26 mouse cellular contexts compared by ENCODE assay signal in the genomic region with DNA sequence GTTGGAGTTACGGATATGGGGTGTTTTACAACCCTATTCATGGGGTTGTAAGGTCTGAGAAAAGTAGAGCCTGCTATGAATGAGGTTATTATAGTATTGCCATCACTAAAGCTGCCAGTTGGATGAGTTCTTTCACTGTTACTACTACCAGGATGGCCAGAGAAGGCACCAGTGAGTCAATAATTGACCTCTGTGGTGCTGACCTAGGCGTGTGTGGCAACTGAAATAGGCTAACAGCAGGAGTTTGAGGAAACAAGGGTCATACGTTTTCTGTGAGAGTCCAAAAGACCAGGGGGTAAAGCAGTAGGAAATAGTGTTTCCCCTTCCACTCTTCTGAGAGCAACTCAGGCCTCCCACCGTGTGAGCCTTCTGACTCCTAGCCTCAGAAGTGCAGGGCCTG. TPM values are rescaled to one million over a fixed set of nuclear protein-coding genes. Genes with fewer than 3 reads are reported as not detected.
DNase-seq lines count a peak whose midpoint lies in the region; ATAC-seq and TF ChIP-seq lines count a peak whose summit lies in the region.
"Had no signal": no experiment of that assay in that cellular context is flagged by ENCODE, and none has a peak within 500 bp of the region (broad histone marks: within the 10 kb centered on the region; RNA-seq: fewer than 3 reads in every experiment).

No protein-coding gene starts in this region.

- H3K4me1 ChIP-seq in intestine, postnatal 0 days (replicated peaks; ENCODE audit: control insufficient read depth, insufficient read depth, low read length), result no peaks in the 10 kb centered on the region
- no peaks in the 10 kb centered on the region for H3K4me1 ChIP-seq in intestine, embryonic 15.5 days (replicated peaks)
- no peaks in the 10 kb centered on the region; the same call in 1 of the 2 replicates for H3K4me1 ChIP-seq in kidney, adult 2 months (ENCODE audit: control insufficient read depth, insufficient read depth, low read length)
- no peaks in the 10 kb centered on the region for H3K4me1 ChIP-seq in kidney, embryonic 15.5 days
- H3K4me1 ChIP-seq in forebrain, embryonic 15.5 days, result no peaks in the 10 kb centered on the region
- H3K4me1 ChIP-seq: embryonic facial prominence, embryonic 13.5 days; embryonic facial prominence, embryonic 15.5 days; forebrain, embryonic 10.5 days; forebrain, embryonic 12.5 days had no signal

- H3K9me3 ChIP-seq in intestine, postnatal 0 days (ENCODE audit: control insufficient read depth), result no peaks in the 10 kb centered on the region
- H3K9me3 ChIP-seq in intestine, embryonic 15.5 days, result no peaks in the 10 kb centered on the region
- H3K9me3 ChIP-seq in kidney, embryonic 15.5 days (replicated peaks), result no peaks in the 10 kb centered on the region
- H3K9me3 ChIP-seq in forebrain, embryonic 15.5 days, result no peaks in the 10 kb centered on the region
- H3K9me3 ChIP-seq: embryonic facial prominence, embryonic 13.5 days; embryonic facial prominence, embryonic 15.5 days; forebrain, embryonic 10.5 days; forebrain, embryonic 12.5 days had no signal

- no peak overlapping the region for H3K4me3 ChIP-seq in intestine, postnatal 0 days (ENCODE audit: low read depth, low read length)
- no peak overlapping the region for H3K4me3 ChIP-seq in intestine, embryonic 15.5 days (replicated peaks)
- H3K4me3 ChIP-seq in kidney, adult 2 months (ENCODE audit: insufficient read depth, low read depth, low read length), result no peak overlapping the region
- H3K4me3 ChIP-seq in kidney, embryonic 15.5 days (replicated peaks), result no peak overlapping the region
- H3K4me3 ChIP-seq in forebrain, embryonic 15.5 days, result no peak overlapping the region
- H3K4me3 ChIP-seq: embryonic facial prominence, embryonic 13.5 days; embryonic facial prominence, embryonic 15.5 days; erythroblast, embryonic 14.5 days; forebrain, embryonic 10.5 days; forebrain, embryonic 12.5 days had no signal

- no peaks in the 10 kb centered on the region for H3K36me3 ChIP-seq in intestine, postnatal 0 days (ENCODE audit: control insufficient read depth, insufficient read depth)
- H3K36me3 ChIP-seq in intestine, embryonic 15.5 days, result no peaks in the 10 kb centered on the region
- H3K36me3 ChIP-seq in kidney, adult 2 months (ENCODE audit: control insufficient read depth, insufficient read depth, low read length), result no peaks in the 10 kb centered on the region
- H3K36me3 ChIP-seq in kidney, embryonic 15.5 days, result no peaks in the 10 kb centered on the region
- H3K36me3 ChIP-seq in forebrain, embryonic 15.5 days, result no peaks in the 10 kb centered on the region
- H3K36me3 ChIP-seq: embryonic facial prominence, embryonic 13.5 days; embryonic facial prominence, embryonic 15.5 days; forebrain, embryonic 10.5 days; forebrain, embryonic 12.5 days had no signal

- H3K27ac ChIP-seq in intestine, postnatal 0 days (ENCODE audit: low read depth, low read length), result no peak overlapping the region
- no peak overlapping the region for H3K27ac ChIP-seq in intestine, embryonic 15.5 days
- H3K27ac ChIP-seq in kidney, adult 2 months (ENCODE audit: insufficient read depth, low read depth, low read length), result no peak overlapping the region
- H3K27ac ChIP-seq in kidney, embryonic 15.5 days, result no peak overlapping the region
- no peak overlapping the region for H3K27ac ChIP-seq in forebrain, embryonic 15.5 days (replicated peaks)
- H3K27ac ChIP-seq: embryonic facial prominence, embryonic 13.5 days; embryonic facial prominence, embryonic 15.5 days; forebrain, embryonic 10.5 days; forebrain, embryonic 12.5 days had no signal

- H3K4me2 ChIP-seq in intestine, postnatal 0 days (replicated peaks; ENCODE audit: low read depth), result no peak overlapping the region
- H3K4me2 ChIP-seq in intestine, embryonic 15.5 days (replicated peaks), result no peak overlapping the region
- no peak overlapping the region for H3K4me2 ChIP-seq in kidney, embryonic 15.5 days
- no peak overlapping the region for H3K4me2 ChIP-seq in forebrain, embryonic 15.5 days (replicated peaks)
- H3K4me2 ChIP-seq: embryonic facial prominence, embryonic 13.5 days; embryonic facial prominence, embryonic 15.5 days; forebrain, embryonic 12.5 days had no signal

- TF ChIP-seq POLR2A in kidney, adult 2 months (IDR thresholded peaks at IDR 0.05; ENCODE audit: low read depth, low read length), result no peak

- ATAC-seq in intestine, postnatal 0 days, result no peak
- no peak for ATAC-seq in intestine, embryonic 15.5 days
- no peak for ATAC-seq in kidney, embryonic 15.5 days (replicated peaks; ENCODE audit: low FRiP score)
- ATAC-seq in forebrain, embryonic 15.5 days (replicated peaks), result no peak
- ATAC-seq: forebrain, embryonic 14.5 days had no signal

- H3K9ac ChIP-seq in intestine, postnatal 0 days (ENCODE audit: low read depth, low read length), result no peak overlapping the region
- no peak overlapping the region for H3K9ac ChIP-seq in intestine, embryonic 15.5 days
- H3K9ac ChIP-seq in kidney, embryonic 15.5 days, result no peak overlapping the region
- no peak overlapping the region for H3K9ac ChIP-seq in forebrain, embryonic 15.5 days (replicated peaks)
- H3K9ac ChIP-seq: embryonic facial prominence, embryonic 13.5 days; embryonic facial prominence, embryonic 15.5 days; forebrain, embryonic 12.5 days had no signal

- DNase-seq in kidney, adult 2 months, result peak; percentile 36
- DNase-seq in kidney, postnatal 4 days, result no peak
- peak; percentile 35 for DNase-seq in kidney, adult 9 months
- peak; percentile 58 for DNase-seq in yolk sac, embryonic 10.5 days (ENCODE audit: low spot score)
- DNase-seq: adrenal gland, adult 2 months; adrenal gland, postnatal 10 days; adrenal gland, postnatal 25 days; cerebellum, adult 11 months; cerebellum, adult 18-20 months; cerebellum, adult 8-10 months; cerebellum, adult 9-11 months; cerebellum, postnatal 14 days; cerebellum, postnatal 36 days; embryo, embryonic 11 days had no signal

- TF ChIP-seq CTCF in intestine, postnatal 0 days (IDR thresholded peaks at IDR 0.05; ENCODE audit: low read depth), result peak; percentile 11; the same call in 1 of the 2 replicates
- no peak for TF ChIP-seq CTCF in kidney, adult 2 months (conservative IDR thresholded peaks at IDR 0.05; ENCODE audit: insufficient read depth, insufficient read length, low read depth, low read length)

- 50% methylated on average over 4 of the region's 4 CpGs for WGBS in intestine, postnatal 0 days
- 74% methylated on average over 4 of the region's 4 CpGs for WGBS in intestine, embryonic 15.5 days
- 58% methylated on average over 4 of the region's 4 CpGs for WGBS in kidney, adult 2 months
- WGBS in kidney, embryonic 15.5 days, result 61% methylated on average over 4 of the region's 4 CpGs
- WGBS in forebrain, embryonic 15.5 days, result 74% methylated on average over 4 of the region's 4 CpGs

- no peaks in the 10 kb centered on the region for H3K27me3 ChIP-seq in intestine, postnatal 0 days (replicated peaks; ENCODE audit: control insufficient read depth, insufficient read depth, low read length)
- no peaks in the 10 kb centered on the region for H3K27me3 ChIP-seq in intestine, embryonic 15.5 days (replicated peaks)
- no peaks in the 10 kb centered on the region for H3K27me3 ChIP-seq in kidney, adult 2 months (replicated peaks; ENCODE audit: control insufficient read depth, insufficient read depth, low read length)
- H3K27me3 ChIP-seq in kidney, embryonic 15.5 days, result peaks cover 22% of the 10 kb centered on the region
- H3K27me3 ChIP-seq in forebrain, embryonic 15.5 days, result no peaks in the 10 kb centered on the region
- H3K27me3 ChIP-seq: forebrain, embryonic 12.5 days had no signal

RNA-seq across cellular contexts. Expression of gene Pnma5, which starts 24.1 kb away (rescaled TPM):
- polyA plus RNA-seq in intestine, postnatal 0 days (2015; fragmentation: Nextera tagmentation; extraction: Ambion mirVana), result not detected in 2 replicates
- polyA plus RNA-seq in intestine, embryonic 15.5 days (2015; fragmentation: Nextera tagmentation; extraction: Ambion mirVana), result 0.09 TPM in 1 of 2 replicates, not detected in the other
- not detected in 2 replicates for polyA plus RNA-seq in kidney, adult 2 months (2012; rRNA removed)
- 0.09 TPM in 2 replicates for polyA plus RNA-seq in kidney, embryonic 15.5 days (2015; fragmentation: Nextera tagmentation; extraction: Ambion mirVana)
- polyA plus RNA-seq in forebrain, embryonic 15.5 days (2015; fragmentation: Nextera tagmentation; extraction: Ambion mirVana), result not detected in 2 replicates
- polyA plus RNA-seq: adrenal gland, adult 2 months; embryonic facial prominence, embryonic 11.5 days; erythroblast, embryonic 14.5 days; forebrain, embryonic 12.5 days; forebrain, embryonic 14.5 days had no signal

RNA-seq across cellular contexts. Expression of gene Zfp185, which starts 25.7 kb away (rescaled TPM):
- polyA plus RNA-seq in intestine, postnatal 0 days (2015; fragmentation: Nextera tagmentation; extraction: Ambion mirVana), result 1.6 and 1.7 TPM in 2 replicates
- 6.8 and 6.9 TPM in 2 replicates for polyA plus RNA-seq in intestine, embryonic 15.5 days (2015; fragmentation: Nextera tagmentation; extraction: Ambion mirVana)
- 5.9 and 6.7 TPM in 2 replicates for polyA plus RNA-seq in kidney, adult 2 months (2012; rRNA removed)
- 6.2 and 7.2 TPM in 2 replicates for polyA plus RNA-seq in kidney, embryonic 15.5 days (2015; fragmentation: Nextera tagmentation; extraction: Ambion mirVana)
- polyA plus RNA-seq in forebrain, embryonic 15.5 days (2015; fragmentation: Nextera tagmentation; extraction: Ambion mirVana), result 0.68 and 1.2 TPM in 2 replicates
- polyA plus RNA-seq: C2C12 had no signal

RNA-seq across cellular contexts. Expression of gene Pnma3, which starts 51.7 kb away (rescaled TPM):
- 0.04 TPM in 1 of 2 replicates, not detected in the other for polyA plus RNA-seq in intestine, postnatal 0 days (2015; fragmentation: Nextera tagmentation; extraction: Ambion mirVana)
- 0.16 TPM in 1 of 2 replicates, not detected in the other for polyA plus RNA-seq in intestine, embryonic 15.5 days (2015; fragmentation: Nextera tagmentation; extraction: Ambion mirVana)
- not detected in 2 replicates for polyA plus RNA-seq in kidney, adult 2 months (2012; rRNA removed)
- 0.10 TPM in 1 of 2 replicates, not detected in the other for polyA plus RNA-seq in kidney, embryonic 15.5 days (2015; fragmentation: Nextera tagmentation; extraction: Ambion mirVana)
- 2.1 and 2.4 TPM in 2 replicates for polyA plus RNA-seq in forebrain, embryonic 15.5 days (2015; fragmentation: Nextera tagmentation; extraction: Ambion mirVana)
- polyA plus RNA-seq: C2C12; erythroblast, embryonic 14.5 days had no signal

Comparison
In these comparisons a context has a peak if more than half of its experiments do, and no peak if none do; other contexts are left out.
1. DNase-seq: peak in kidney, adult 2 months (single experiment), kidney, adult 9 months (single experiment) and yolk sac, embryonic 10.5 days (single experiment); none in kidney, postnatal 4 days (0 of 2).